Mouse (Mus musculus) R1 (cell line): ENCODE measurements around the gene Btnl4.
A peak's percentile ranks its signal among the peaks of the same experiment; 100 is the strongest.
"Not testable (repeated sequence)": the region's sequence is repeated elsewhere in the genome, so short reads cannot be mapped to it uniquely, and the experiment has no call there.

ENCODE experiments used
- DNase-seq: peaks from one replicate; pipeline ENCODE4 v3.0.0-alpha.2; 2018; ENCODE audit warnings: low read depth, low spot score

Gene Btnl4

GRCm38 (mm10) chr17:34477238-34478013, at the start of gene Btnl4:
Btnl4 (minus strand) TSS chr17:34477318.
- not testable (repeated sequence) for DNase-seq

- DNase-seq, result no peak
Observed at GRCm38 (mm10) chr17:34519001-34519400, 41.9 kb upstream of the Btnl4 start.

- DNase-seq, result not testable (repeated sequence)
Observed at GRCm38 (mm10) chr17:34518571-34518970, 41.5 kb upstream of the Btnl4 start.

- DNase-seq, result no peak
Observed at GRCm38 (mm10) chr17:34517795-34518194, 40.7 kb upstream of the Btnl4 start.

GRCm38 (mm10) chr17:34517252-34517651, 40.1 kb upstream of the Btnl4 start, which contains the start of gene Btnl6:
Btnl6 (minus strand) TSS chr17:34517352.
- no peak for DNase-seq

- DNase-seq, result no peak
Observed at GRCm38 (mm10) chr17:34516514-34516913, 39.4 kb upstream of the Btnl4 start.

GRCm38 (mm10) chr17:34511723-34512122, 34.6 kb upstream of the Btnl4 start:
- peak; percentile 52 for DNase-seq

- DNase-seq, result no peak
Observed at GRCm38 (mm10) chr17:34507591-34507990, 30.5 kb upstream of the Btnl4 start.

GRCm38 (mm10) chr17:34497726-34498125, 20.6 kb upstream of the Btnl4 start:
- not testable (repeated sequence) for DNase-seq

GRCm38 (mm10) chr17:34497319-34497718, 20.2 kb upstream of the Btnl4 start:
- DNase-seq, result not testable (repeated sequence)

GRCm38 (mm10) chr17:34496539-34496938, 19.4 kb upstream of the Btnl4 start:
- DNase-seq, result no peak

GRCm38 (mm10) chr17:34495156-34495555, 18.0 kb upstream of the Btnl4 start:
- DNase-seq, result not testable (repeated sequence)

GRCm38 (mm10) chr17:34492796-34493195, 15.7 kb upstream of the Btnl4 start:
- no peak for DNase-seq

- no peak for DNase-seq
Observed at GRCm38 (mm10) chr17:34476427-34476826, 691 bp downstream of the Btnl4 start.

- DNase-seq, result no peak
Observed at GRCm38 (mm10) chr17:34475060-34475459, 2.1 kb downstream of the Btnl4 start.

GRCm38 (mm10) chr17:34470491-34470890, 6.6 kb downstream of the Btnl4 start:
- no peak for DNase-seq

GRCm38 (mm10) chr17:34465906-34466305, 11.2 kb downstream of the Btnl4 start:
- not testable (repeated sequence) for DNase-seq

- no peak for DNase-seq
Observed at GRCm38 (mm10) chr17:34459255-34459654, 17.9 kb downstream of the Btnl4 start.

- DNase-seq, result no peak
Observed at GRCm38 (mm10) chr17:34457668-34458067, 19.4 kb downstream of the Btnl4 start.

GRCm38 (mm10) chr17:34448473-34449041, 28.6 kb downstream of the Btnl4 start:
- DNase-seq, result no peak

- DNase-seq, result no peak
Observed at GRCm38 (mm10) chr17:34441990-34442389, 35.1 kb downstream of the Btnl4 start.

GRCm38 (mm10) chr17:34439795-34440194, 37.3 kb downstream of the Btnl4 start:
- DNase-seq, result peak; percentile 25

GRCm38 (mm10) chr17:34438588-34438987, 38.5 kb downstream of the Btnl4 start:
- no peak for DNase-seq
